20 mouse cellular contexts compared by ENCODE assay signal in genomic region chr17:12712993-12713392, GRCm38 (mm10). TPM values are rescaled to one million over a fixed set of nuclear protein-coding genes. Genes with fewer than 3 reads are reported as not detected.
A peak's percentile ranks its signal among the peaks of the same experiment; 100 is the strongest.
DNase-seq lines count a peak whose midpoint lies in the region; ATAC-seq and TF ChIP-seq lines count a peak whose summit lies in the region.
"Had no signal": no experiment of that assay in that cellular context is flagged by ENCODE, and none has a peak within 500 bp of the region (broad histone marks: within the 10 kb centered on the region; RNA-seq: fewer than 3 reads in every experiment).

No protein-coding gene starts in this region.

- no peak overlapping the region for H3K9ac ChIP-seq in heart, embryonic 13.5 days
- H3K9ac ChIP-seq in heart, embryonic 11.5 days (ENCODE audit: low read depth, low read length): no peak overlapping the region
- no peak overlapping the region for H3K9ac ChIP-seq in limb, embryonic 15.5 days
- no peak overlapping the region for H3K9ac ChIP-seq in lung, postnatal 0 days (replicated peaks; ENCODE audit: low read depth)
- H3K9ac ChIP-seq: embryonic facial prominence, embryonic 15.5 days; hindbrain, embryonic 12.5 days had no signal

- WGBS in heart, embryonic 13.5 days: 72% methylated on average over 3 of the region's 3 CpGs
- 75% methylated on average over 3 of the region's 3 CpGs for WGBS in heart, embryonic 11.5 days (ENCODE audit: insufficient replicate concordance)
- 86% methylated on average over 3 of the region's 3 CpGs for WGBS in limb, embryonic 15.5 days
- WGBS in limb, embryonic 10.5 days: 80% methylated on average over 3 of the region's 3 CpGs
- WGBS in lung, postnatal 0 days: 74% methylated on average over 3 of the region's 3 CpGs

- H3K4me1 ChIP-seq in heart, embryonic 13.5 days: peaks cover 30% of the 10 kb centered on the region
- H3K4me1 ChIP-seq in heart, embryonic 11.5 days (ENCODE audit: control insufficient read depth, insufficient read depth, low read length): peaks cover 6% of the 10 kb centered on the region; the same call in 1 of the 2 replicates
- H3K4me1 ChIP-seq in limb, embryonic 15.5 days: peaks cover 31% of the 10 kb centered on the region
- no peaks in the 10 kb centered on the region for H3K4me1 ChIP-seq in limb, embryonic 10.5 days
- H3K4me1 ChIP-seq in lung, postnatal 0 days (ENCODE audit: insufficient read depth, low read depth, low read length): no peaks in the 10 kb centered on the region
- H3K4me1 ChIP-seq: forebrain, embryonic 10.5 days; hindbrain, embryonic 12.5 days had no signal

- no peak for TF ChIP-seq EP300 in lung, postnatal 0 days (IDR thresholded peaks at IDR 0.05)

- no peak overlapping the region for H3K4me2 ChIP-seq in heart, embryonic 13.5 days
- no peak overlapping the region for H3K4me2 ChIP-seq in heart, embryonic 11.5 days
- no peak overlapping the region for H3K4me2 ChIP-seq in limb, embryonic 15.5 days
- no peak overlapping the region for H3K4me2 ChIP-seq in lung, postnatal 0 days (replicated peaks; ENCODE audit: low read depth, low read length)
- H3K4me2 ChIP-seq: embryonic facial prominence, embryonic 15.5 days; hindbrain, embryonic 12.5 days had no signal

- no peak overlapping the region for H3K4me3 ChIP-seq in heart, embryonic 13.5 days
- no peak overlapping the region for H3K4me3 ChIP-seq in heart, embryonic 11.5 days (ENCODE audit: low read depth, low read length)
- H3K4me3 ChIP-seq in limb, embryonic 15.5 days: no peak overlapping the region
- no peak overlapping the region for H3K4me3 ChIP-seq in limb, embryonic 10.5 days
- H3K4me3 ChIP-seq in lung, postnatal 0 days (ENCODE audit: low read depth, low read length): no peak overlapping the region
- H3K4me3 ChIP-seq: embryonic facial prominence, embryonic 15.5 days; erythroblast, embryonic 14.5 days; forebrain, embryonic 10.5 days; hindbrain, embryonic 12.5 days had no signal

- H3K27ac ChIP-seq in heart, embryonic 13.5 days (replicated peaks): 0 out of 2 replicates have a peak overlapping the region, but pooled peaks have one; percentile 0
- no peak overlapping the region for H3K27ac ChIP-seq in heart, embryonic 11.5 days (ENCODE audit: low read depth, low read length)
- H3K27ac ChIP-seq in limb, embryonic 15.5 days: peak overlapping the region; percentile 50; the same call in 1 of the 2 replicates
- no peak overlapping the region for H3K27ac ChIP-seq in limb, embryonic 10.5 days
- H3K27ac ChIP-seq in lung, postnatal 0 days (ENCODE audit: low read length): no peak overlapping the region
- H3K27ac ChIP-seq: forebrain, embryonic 10.5 days; hindbrain, embryonic 12.5 days had no signal

- no peak for DNase-seq in limb, embryonic 10.5 days (ENCODE audit: low spot score)
- no peak for DNase-seq in lung, postnatal 0 days (ENCODE audit: low spot score)
- no peak for DNase-seq in lung, postnatal 36 days
- DNase-seq: adrenal gland, adult 2 months; adrenal gland, postnatal 25 days; cerebellum, adult 18-20 months; cerebellum, adult 9-11 months; cerebellum, postnatal 36 days; heart, adult 18-20 months; heart, postnatal 10 days; heart, postnatal 4 days had no signal

- no peaks in the 10 kb centered on the region for H3K9me3 ChIP-seq in heart, embryonic 13.5 days
- no peaks in the 10 kb centered on the region for H3K9me3 ChIP-seq in heart, embryonic 11.5 days (replicated peaks; ENCODE audit: control insufficient read depth, low read length)
- H3K9me3 ChIP-seq in limb, embryonic 15.5 days: no peaks in the 10 kb centered on the region
- no peaks in the 10 kb centered on the region for H3K9me3 ChIP-seq in limb, embryonic 10.5 days (replicated peaks)
- no peaks in the 10 kb centered on the region for H3K9me3 ChIP-seq in lung, postnatal 0 days (ENCODE audit: low read length)
- H3K9me3 ChIP-seq: embryonic facial prominence, embryonic 15.5 days; forebrain, embryonic 10.5 days; hindbrain, embryonic 12.5 days had no signal

- H3K27me3 ChIP-seq in heart, embryonic 13.5 days (replicated peaks): no peaks in the 10 kb centered on the region
- H3K27me3 ChIP-seq in heart, embryonic 11.5 days (ENCODE audit: control insufficient read depth, insufficient read depth, low read length): no peaks in the 10 kb centered on the region
- H3K27me3 ChIP-seq in limb, embryonic 15.5 days: no peaks in the 10 kb centered on the region
- no peaks in the 10 kb centered on the region for H3K27me3 ChIP-seq in limb, embryonic 10.5 days (ENCODE audit: low read depth, poor library complexity, severe bottlenecking)
- H3K27me3 ChIP-seq in lung, postnatal 0 days (replicated peaks; ENCODE audit: insufficient read depth, low read length): no peaks in the 10 kb centered on the region
- H3K27me3 ChIP-seq: embryonic facial prominence, embryonic 15.5 days; hindbrain, embryonic 12.5 days had no signal

- no peak for ATAC-seq in heart, embryonic 13.5 days (ENCODE audit: extremely low read depth, insufficient number of reproducible peaks, low FRiP score, low TSS enrichment)
- ATAC-seq in heart, embryonic 11.5 days (replicated peaks; ENCODE audit: insufficient number of reproducible peaks, low FRiP score, low TSS enrichment): no peak
- no peak for ATAC-seq in limb, embryonic 15.5 days (ENCODE audit: insufficient number of reproducible peaks, low FRiP score, low TSS enrichment, low read depth)
- ATAC-seq in lung, postnatal 0 days: no peak
- ATAC-seq: forebrain, embryonic 14.5 days; hindbrain, embryonic 16.5 days had no signal

- peaks cover 100% of the 10 kb centered on the region for H3K36me3 ChIP-seq in heart, embryonic 13.5 days
- H3K36me3 ChIP-seq in heart, embryonic 11.5 days (ENCODE audit: control insufficient read depth, insufficient read depth, low read length): peaks cover 37% of the 10 kb centered on the region
- peaks cover 72% of the 10 kb centered on the region for H3K36me3 ChIP-seq in limb, embryonic 15.5 days
- peaks cover 99% of the 10 kb centered on the region for H3K36me3 ChIP-seq in limb, embryonic 10.5 days
- H3K36me3 ChIP-seq in lung, postnatal 0 days (ENCODE audit: insufficient read depth, low read length): peaks cover 33% of the 10 kb centered on the region; the same call in 1 of the 2 replicates

- 0 out of 2 replicates have a peak, but pooled peaks have one; percentile 10 for TF ChIP-seq CTCF in lung, postnatal 0 days (IDR thresholded peaks at IDR 0.05)

RNA-seq across cellular contexts. Expression of gene Slc22a1, which starts 37.4 kb away (rescaled TPM):
- 12.0 and 15.1 TPM in 2 replicates for polyA plus RNA-seq in heart, embryonic 13.5 days (2015; fragmentation: Nextera tagmentation; extraction: Ambion mirVana)
- polyA plus RNA-seq in heart, embryonic 11.5 days (2014; fragmentation: Nextera tagmentation; extraction: Ambion mirVana): 0.82 and 2.1 TPM in 2 replicates
- polyA plus RNA-seq in limb, embryonic 15.5 days (2015; fragmentation: Nextera tagmentation; extraction: Ambion mirVana): not detected in 2 replicates
- polyA plus RNA-seq in limb, embryonic 10.5 days (2016; fragmentation: Nextera tagmentation; extraction: Ambion mirVana): not detected in 2 replicates
- polyA plus RNA-seq in lung, postnatal 0 days (2015; fragmentation: Nextera tagmentation; extraction: Ambion mirVana): 1.6 and 3.2 TPM in 2 replicates
- polyA plus RNA-seq: erythroblast, embryonic 14.5 days; forebrain, embryonic 10.5 days; forebrain, embryonic 14.5 days; hindbrain, embryonic 12.5 days; hindbrain, embryonic 16.5 days had no signal

RNA-seq across cellular contexts. Expression of gene Igf2r, which starts 56.5 kb away (rescaled TPM):
- polyA plus RNA-seq in heart, embryonic 13.5 days (2015; fragmentation: Nextera tagmentation; extraction: Ambion mirVana): 142 and 143 TPM in 2 replicates
- 199 and 238 TPM in 2 replicates for polyA plus RNA-seq in heart, embryonic 11.5 days (2014; fragmentation: Nextera tagmentation; extraction: Ambion mirVana)
- 45.0 TPM in 2 replicates for polyA plus RNA-seq in limb, embryonic 15.5 days (2015; fragmentation: Nextera tagmentation; extraction: Ambion mirVana)
- 30.3 and 35.6 TPM in 2 replicates for polyA plus RNA-seq in limb, embryonic 10.5 days (2016; fragmentation: Nextera tagmentation; extraction: Ambion mirVana)
- 26.7 and 27.9 TPM in 2 replicates for polyA plus RNA-seq in lung, postnatal 0 days (2015; fragmentation: Nextera tagmentation; extraction: Ambion mirVana)

Comparison
In these comparisons a context has a peak if more than half of its experiments do, and no peak if none do; other contexts are left out.
1. H3K27ac ChIP-seq: peak in heart, embryonic 13.5 days (single experiment) and limb, embryonic 15.5 days (single experiment); none in heart, embryonic 11.5 days (single experiment), limb, embryonic 10.5 days (single experiment) and lung, postnatal 0 days (single experiment).